Mouse (Mus musculus) ES-Bruce4 (cell line): ENCODE measurements at regions not wholly inside any gene's neighbourhood (a gene's known extent, or its start where the extent isn't known, plus 50 kb on each side); places are given as distances from the start of the nearest gene placed in this dataset.

Experiments used
- CTCF ChIP-seq: IDR thresholded peaks from one replicate; pipeline ENCODE4 v1.8.1; 2011; ENCODE audit warnings: low read depth, low read length
- EP300 ChIP-seq: IDR thresholded peaks from 2 replicates; pipeline ENCODE4 v1.6.1; 2011; ENCODE audit warnings: low read depth, low read length; ENCODE audit not compliant: insufficient read depth
- POLR2A ChIP-seq: IDR thresholded peaks from one replicate; pipeline ENCODE4 v1.8.1; 2011; ENCODE audit warnings: low read length; ENCODE audit not compliant: insufficient read depth

DNA sequence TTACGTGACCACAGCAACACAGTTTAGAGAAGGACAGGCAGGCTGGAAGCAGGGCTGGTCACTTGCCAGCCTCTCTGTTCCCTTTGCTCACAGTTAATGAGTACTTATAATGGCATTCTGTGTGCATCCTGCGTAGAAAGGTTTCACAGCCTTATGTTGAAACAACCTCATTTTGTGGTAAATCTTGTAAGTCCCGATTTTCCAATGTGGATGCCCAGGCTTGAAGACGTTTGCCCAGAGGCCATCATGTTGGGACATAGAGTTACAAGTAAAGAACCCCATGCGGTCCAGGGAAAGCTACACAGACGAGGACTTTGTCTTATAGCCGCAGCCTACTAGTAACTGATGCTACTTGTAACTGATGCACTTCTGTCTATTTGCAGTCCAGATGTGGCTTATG is 100.4 kb upstream of the Lhx8 start:
- TF ChIP-seq POLR2A (no peak), CTCF (no peak), EP300 (no peak)
